Mouse (Mus musculus): ENCODE data around the gene 1110059E24Rik. TPM values are rescaled to one million over a fixed set of nuclear protein-coding genes. Genes with fewer than 3 reads are reported as not detected.

1110059E24Rik gene
- polyA plus RNA-seq, 1 experiment: 12.0 TPM

- Histone ChIP-seq H3K4me2 (ENCODE audit: low read depth) (no peak overlapping the region), H3K4me3 (no peak overlapping the region), H3ac (ENCODE audit: control insufficient read depth, insufficient read length) (no peak overlapping the region), H3K79me2 (ENCODE audit: control insufficient read depth, insufficient read depth) (no peaks in the 10 kb centered on the region), H3K27me3 (ENCODE audit: control insufficient read depth, insufficient read depth, insufficient read length) (no peaks in the 10 kb centered on the region), H3K36me3 (ENCODE audit: control insufficient read depth, insufficient read depth) (no peaks in the 10 kb centered on the region)
- TF ChIP-seq CEBPB (IDR thresholded peaks at IDR 0.05; ENCODE audit: insufficient read depth, poor library complexity, severe bottlenecking) (no peak), TCF12 (IDR thresholded peaks at IDR 0.05; ENCODE audit: insufficient read depth, poor library complexity, severe bottlenecking) (no peak), SRF (IDR thresholded peaks at IDR 0.05; ENCODE audit: control insufficient read depth, insufficient read length, low read depth) (no peak), POLR2AphosphoS2 (IDR thresholded peaks at IDR 0.05; ENCODE audit: insufficient read length, low read depth) (no peak), MYOG (IDR thresholded peaks at IDR 0.05; ENCODE audit: control insufficient read depth in 1 of 3, insufficient read depth in 1 of 3, insufficient read length in 2 of 3, low read depth in 2 of 3) (no peak), MAX (IDR thresholded peaks at IDR 0.05; ENCODE audit: low read depth) (no peak), MYOD1 (IDR thresholded peaks at IDR 0.05; ENCODE audit: control insufficient read depth in 1 of 3, insufficient read length in 2 of 3, low read depth in 2 of 3) (no peak), USF1 (IDR thresholded peaks at IDR 0.05; ENCODE audit: low read depth) (no peak), REST (IDR thresholded peaks at IDR 0.05; ENCODE audit: insufficient read depth, insufficient read length) (no peak), TCF3 (IDR thresholded peaks at IDR 0.05; ENCODE audit: insufficient read length, low read depth) (no peak), E2F4 (IDR thresholded peaks at IDR 0.05; ENCODE audit: insufficient read depth) (no peak)
These were observed 47.5 kb downstream of the 1110059E24Rik start for GRCm38 (mm10) chr19:21605294-21605693.

- no peak overlapping the region for H3ac ChIP-seq (ENCODE audit: control insufficient read depth, insufficient read length)
- H3K79me2 ChIP-seq (ENCODE audit: control insufficient read depth, insufficient read depth): no peaks in the 10 kb centered on the region
- no peak overlapping the region for H3K4me3 ChIP-seq
- TF ChIP-seq POLR2A (IDR thresholded peaks at IDR 0.05; ENCODE audit: insufficient read length, low read depth) (no peak), E2F4 (IDR thresholded peaks at IDR 0.05; ENCODE audit: insufficient read depth) (no peak), POLR2AphosphoS2 (IDR thresholded peaks at IDR 0.05; ENCODE audit: insufficient read length, low read depth) (no peak), TCF3 (IDR thresholded peaks at IDR 0.05; ENCODE audit: insufficient read length, low read depth) (no peak), SRF (IDR thresholded peaks at IDR 0.05; ENCODE audit: control insufficient read depth, insufficient read length, low read depth) (no peak), USF1 (IDR thresholded peaks at IDR 0.05; ENCODE audit: low read depth) (no peak), MYOG (IDR thresholded peaks at IDR 0.05; ENCODE audit: control insufficient read depth in 1 of 3, insufficient read depth in 1 of 3, insufficient read length in 2 of 3, low read depth in 2 of 3) (no peak), TCF12 (IDR thresholded peaks at IDR 0.05; ENCODE audit: insufficient read depth, poor library complexity, severe bottlenecking) (no peak), REST (IDR thresholded peaks at IDR 0.05; ENCODE audit: insufficient read depth, insufficient read length) (no peak), MYOD1 (IDR thresholded peaks at IDR 0.05; ENCODE audit: control insufficient read depth in 1 of 3, insufficient read length in 2 of 3, low read depth in 2 of 3) (no peak), CEBPB (IDR thresholded peaks at IDR 0.05; ENCODE audit: insufficient read depth, poor library complexity, severe bottlenecking) (no peak)
- H3K27me3 ChIP-seq (ENCODE audit: control insufficient read depth, insufficient read depth, insufficient read length): no peaks in the 10 kb centered on the region
- no peak overlapping the region for H3K4me2 ChIP-seq (ENCODE audit: low read depth)
- no peaks in the 10 kb centered on the region for H3K36me3 ChIP-seq (ENCODE audit: control insufficient read depth, insufficient read depth)
These were observed 48.9 kb downstream of the 1110059E24Rik start for GRCm38 (mm10) chr19:21603836-21604235.

- H3ac ChIP-seq (ENCODE audit: control insufficient read depth, insufficient read length): no peak overlapping the region
- no peak overlapping the region for H3K4me3 ChIP-seq
- H3K4me2 ChIP-seq (ENCODE audit: low read depth): no peak overlapping the region
- no peaks in the 10 kb centered on the region for H3K79me2 ChIP-seq (ENCODE audit: control insufficient read depth, insufficient read depth)
- TF ChIP-seq POLR2A (IDR thresholded peaks at IDR 0.05; ENCODE audit: insufficient read length, low read depth) (no peak), SRF (IDR thresholded peaks at IDR 0.05; ENCODE audit: control insufficient read depth, insufficient read length, low read depth) (no peak), E2F4 (IDR thresholded peaks at IDR 0.05; ENCODE audit: insufficient read depth) (no peak), REST (IDR thresholded peaks at IDR 0.05; ENCODE audit: insufficient read depth, insufficient read length) (no peak), MYOG (IDR thresholded peaks at IDR 0.05; ENCODE audit: control insufficient read depth in 1 of 3, insufficient read depth in 1 of 3, insufficient read length in 2 of 3, low read depth in 2 of 3) (no peak), USF1 (IDR thresholded peaks at IDR 0.05; ENCODE audit: low read depth) (no peak), TCF3 (IDR thresholded peaks at IDR 0.05; ENCODE audit: insufficient read length, low read depth) (no peak), TCF12 (IDR thresholded peaks at IDR 0.05; ENCODE audit: insufficient read depth, poor library complexity, severe bottlenecking) (no peak), MAX (IDR thresholded peaks at IDR 0.05; ENCODE audit: low read depth) (no peak), MYOD1 (IDR thresholded peaks at IDR 0.05; ENCODE audit: control insufficient read depth in 1 of 3, insufficient read length in 2 of 3, low read depth in 2 of 3) (no peak), POLR2AphosphoS2 (IDR thresholded peaks at IDR 0.05; ENCODE audit: insufficient read length, low read depth) (no peak), CEBPB (IDR thresholded peaks at IDR 0.05; ENCODE audit: insufficient read depth, poor library complexity, severe bottlenecking) (no peak)
- H3K27me3 ChIP-seq (ENCODE audit: control insufficient read depth, insufficient read depth, insufficient read length): no peaks in the 10 kb centered on the region
- no peaks in the 10 kb centered on the region for H3K36me3 ChIP-seq (ENCODE audit: control insufficient read depth, insufficient read depth)
These were observed 51.2 kb downstream of the 1110059E24Rik start for GRCm38 (mm10) chr19:21601541-21602101.

- no peak overlapping the region for H3K4me2 ChIP-seq (ENCODE audit: low read depth)
- no peak overlapping the region for H3K4me3 ChIP-seq
- no peaks in the 10 kb centered on the region for H3K27me3 ChIP-seq (ENCODE audit: control insufficient read depth, insufficient read depth, insufficient read length)
- no peak overlapping the region for H3ac ChIP-seq (ENCODE audit: control insufficient read depth, insufficient read length)
- H3K79me2 ChIP-seq (ENCODE audit: control insufficient read depth, insufficient read depth): no peaks in the 10 kb centered on the region
- TF ChIP-seq SRF (IDR thresholded peaks at IDR 0.05; ENCODE audit: control insufficient read depth, insufficient read length, low read depth) (no peak), POLR2A (IDR thresholded peaks at IDR 0.05; ENCODE audit: insufficient read length, low read depth) (no peak), CEBPB (IDR thresholded peaks at IDR 0.05; ENCODE audit: insufficient read depth, poor library complexity, severe bottlenecking) (no peak), E2F4 (IDR thresholded peaks at IDR 0.05; ENCODE audit: insufficient read depth) (no peak), MAX (IDR thresholded peaks at IDR 0.05; ENCODE audit: low read depth) (no peak), MYOD1 (IDR thresholded peaks at IDR 0.05; ENCODE audit: control insufficient read depth in 1 of 3, insufficient read length in 2 of 3, low read depth in 2 of 3) (no peak), TCF12 (IDR thresholded peaks at IDR 0.05; ENCODE audit: insufficient read depth, poor library complexity, severe bottlenecking) (no peak)
- H3K36me3 ChIP-seq (ENCODE audit: control insufficient read depth, insufficient read depth): no peaks in the 10 kb centered on the region
These were observed 54.0 kb downstream of the 1110059E24Rik start for GRCm38 (mm10) chr19:21598659-21599352.

Measured in myocyte (in vitro differentiated cells).